Mouse (Mus musculus): Measurements from ENCODE around the gene Cnbd2.

- no peak for TF ChIP-seq CTCF (IDR thresholded peaks at IDR 0.05; ENCODE audit: extremely low read depth, insufficient read depth, insufficient read length, insufficient replicate concordance)
- no peak for TF ChIP-seq POLR2A (IDR thresholded peaks at IDR 0.05; ENCODE audit: low read depth, low read length)
Observed at GRCm38 (mm10) chr2:156304351-156304750, 7.7 kb upstream of the Cnbd2 start.

All from spleen, adult 2 months (tissue).